Mouse (Mus musculus): ENCODE measurements at regions not wholly inside any gene's neighbourhood (a gene's known extent, or its start where the extent isn't known, plus 50 kb on each side); places are given as distances from the start of the nearest gene placed in this dataset.
A peak's percentile ranks its signal among the peaks of the same experiment; 100 is the strongest.

DNA sequence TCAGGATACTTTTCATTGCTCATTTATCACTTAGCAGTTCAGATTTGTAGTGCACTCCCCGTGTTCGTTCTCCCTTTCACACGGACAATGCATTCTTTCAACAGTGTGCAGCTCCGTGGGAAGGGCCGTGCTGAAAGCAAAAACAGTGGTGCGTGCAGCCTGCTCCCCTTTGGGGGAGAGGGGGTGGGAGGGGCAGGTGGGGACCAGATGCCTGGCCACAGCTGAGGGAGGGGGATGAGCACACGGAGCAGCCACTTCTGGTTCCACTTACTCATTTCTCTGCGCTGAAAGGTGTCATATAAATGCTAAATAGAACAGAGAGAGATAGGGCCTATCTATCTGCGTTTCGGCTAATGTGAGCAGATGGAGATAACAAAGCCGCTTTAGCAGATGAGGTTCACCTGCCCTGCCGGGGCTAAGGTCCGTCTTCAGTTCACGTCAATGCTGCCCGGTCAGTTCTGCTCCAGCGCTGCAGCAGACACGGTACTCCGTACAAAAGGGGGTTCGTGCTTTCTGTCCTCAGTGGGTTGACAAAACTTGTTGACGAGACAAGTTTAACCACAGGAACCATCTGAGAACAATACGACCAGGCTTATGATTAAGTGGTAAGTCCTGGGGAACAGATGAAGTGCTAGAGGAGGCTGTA lies 245.9 kb downstream of the Gm10260 start:
- 55% methylated on average over 21 of the region's 21 CpGs for WGBS
- DNase-seq (no peak), ATAC-seq (no peak)
- Histone ChIP-seq H3K9me3 (ENCODE audit: low read length) (no peaks in the 10 kb centered on the region), H3K9ac (no peak overlapping the region), H3K27ac (ENCODE audit: low read depth, low read length) (no peak overlapping the region), H3K36me3 (ENCODE audit: insufficient read depth) (no peaks in the 10 kb centered on the region), H3K4me1 (ENCODE audit: insufficient read depth) (no peaks in the 10 kb centered on the region), H3K27me3 (ENCODE audit: insufficient read depth, low read length) (no peaks in the 10 kb centered on the region), H3K4me2 (ENCODE audit: low read depth) (no peak overlapping the region), H3K4me3 (ENCODE audit: low read depth, low read length) (no peak overlapping the region)
- no peak for TF ChIP-seq CTCF (IDR thresholded peaks at IDR 0.05; ENCODE audit: low read depth)

DNA sequence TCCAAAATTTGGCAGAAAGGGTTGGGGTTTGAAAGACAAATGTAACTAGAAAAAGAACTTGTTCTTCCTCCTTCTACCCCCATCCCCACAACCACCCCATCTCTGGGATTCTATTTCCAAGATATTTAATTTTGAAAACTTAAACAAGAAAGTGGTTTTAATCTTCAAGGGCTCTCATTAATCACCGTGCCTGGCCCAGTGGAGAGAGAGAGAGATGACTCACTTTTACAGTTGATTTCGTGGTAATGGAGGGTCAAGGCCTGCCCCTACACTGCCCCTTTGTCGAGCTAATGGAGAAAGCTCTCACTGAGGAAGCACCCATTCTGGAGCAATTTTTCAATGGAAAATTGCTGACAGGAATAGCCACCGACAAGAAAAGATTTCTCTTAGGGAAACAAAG lies 247.9 kb downstream of the Gm10260 start:
- TF ChIP-seq CTCF (IDR thresholded peaks at IDR 0.05; ENCODE audit: low read depth), result no peak
- ATAC-seq (no peak), DNase-seq (no peak)
- H3K4me3 ChIP-seq (ENCODE audit: low read depth, low read length), result no peak overlapping the region
- H3K4me1 ChIP-seq (ENCODE audit: insufficient read depth), result no peaks in the 10 kb centered on the region
- H3K9me3 ChIP-seq (ENCODE audit: low read length), result no peaks in the 10 kb centered on the region
- H3K4me2 ChIP-seq (ENCODE audit: low read depth), result no peak overlapping the region
- H3K27me3 ChIP-seq (ENCODE audit: insufficient read depth, low read length), result no peaks in the 10 kb centered on the region
- no peak overlapping the region for H3K27ac ChIP-seq (ENCODE audit: low read depth, low read length)
- WGBS, result 76% methylated on average over 4 of the region's 4 CpGs
- H3K9ac ChIP-seq, result no peak overlapping the region
- H3K36me3 ChIP-seq (ENCODE audit: insufficient read depth), result no peaks in the 10 kb centered on the region

DNA sequence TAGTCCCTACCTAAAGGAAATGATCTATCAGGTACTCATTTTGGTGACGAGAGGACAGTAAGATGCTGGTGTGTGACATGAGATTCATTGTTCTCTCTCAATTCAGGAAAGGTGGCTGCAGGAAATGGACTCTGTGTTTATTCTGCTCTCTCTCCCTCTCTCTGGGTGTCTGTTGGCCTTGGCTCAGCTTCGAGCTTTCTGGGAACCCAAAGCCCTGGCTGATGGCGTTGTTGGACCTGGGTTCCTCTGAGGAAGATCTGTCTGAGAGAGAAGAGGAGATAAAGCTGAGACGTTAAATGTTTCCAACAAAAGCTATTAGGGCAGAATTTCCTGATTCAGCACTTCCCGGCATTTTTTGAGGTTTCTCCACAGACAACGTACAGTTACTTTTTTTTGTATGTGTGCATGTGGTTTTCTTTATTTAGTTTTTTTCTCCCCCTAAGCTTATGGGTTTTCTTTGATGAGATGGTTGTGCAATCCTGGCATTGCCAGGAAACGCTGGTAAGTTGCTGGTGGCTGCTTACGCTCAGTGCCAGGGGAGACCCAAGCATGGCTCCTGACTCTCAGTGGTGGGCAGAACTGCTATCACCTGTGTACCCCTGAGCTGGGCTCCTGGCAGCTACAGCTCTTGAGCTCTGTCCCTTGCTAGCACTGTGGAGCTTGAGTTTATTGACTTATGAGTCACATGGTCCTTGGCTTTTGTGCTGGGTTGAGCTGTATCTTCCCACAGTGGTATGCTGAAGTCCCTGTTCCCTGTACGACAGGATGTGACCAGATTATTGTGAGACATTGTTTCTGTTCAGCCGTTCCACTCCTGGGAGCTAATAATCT lies 249.8 kb downstream of the Gm10260 start:
- Histone ChIP-seq H3K27me3 (ENCODE audit: insufficient read depth, low read length) (no peaks in the 10 kb centered on the region), H3K36me3 (ENCODE audit: insufficient read depth) (no peaks in the 10 kb centered on the region), H3K27ac (ENCODE audit: low read depth, low read length) (no peak overlapping the region), H3K4me1 (ENCODE audit: insufficient read depth) (no peaks in the 10 kb centered on the region), H3K9ac (no peak overlapping the region), H3K4me2 (ENCODE audit: low read depth) (no peak overlapping the region), H3K9me3 (ENCODE audit: low read length) (no peaks in the 10 kb centered on the region), H3K4me3 (ENCODE audit: low read depth, low read length) (no peak overlapping the region)
- WGBS, result 67% methylated on average over 10 of the region's 10 CpGs
- no peak for TF ChIP-seq CTCF (IDR thresholded peaks at IDR 0.05; ENCODE audit: low read depth)
- no peak for ATAC-seq
- DNase-seq, result no peak

DNA sequence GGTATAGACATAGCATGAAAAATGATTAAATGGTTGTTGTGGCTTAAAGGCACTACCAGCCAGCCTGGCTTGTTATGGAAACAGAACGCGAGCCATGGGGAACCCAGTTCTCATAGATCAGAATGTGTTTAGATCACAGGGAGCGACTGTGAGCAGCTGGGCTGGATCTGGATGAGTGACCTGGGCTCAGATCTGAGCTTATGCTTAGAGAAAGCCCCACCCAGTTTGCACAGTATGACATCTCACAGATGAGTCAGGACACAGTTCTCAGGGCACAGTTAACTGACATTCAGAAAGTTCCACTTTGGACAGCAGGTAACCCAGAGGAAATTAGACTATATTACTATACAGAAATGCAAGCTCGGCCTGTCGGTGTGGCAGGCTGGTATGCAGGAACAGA lies 255.5 kb downstream of the Gm10260 start:
- no peak overlapping the region for H3K27ac ChIP-seq (ENCODE audit: low read depth, low read length)
- H3K4me3 ChIP-seq (ENCODE audit: low read depth, low read length), result no peak overlapping the region
- H3K9ac ChIP-seq, result no peak overlapping the region
- TF ChIP-seq CTCF (IDR thresholded peaks at IDR 0.05; ENCODE audit: low read depth), result no peak
- no peaks in the 10 kb centered on the region for H3K27me3 ChIP-seq (ENCODE audit: insufficient read depth, low read length)
- WGBS, result 90% methylated on average over 5 of the region's 5 CpGs
- DNase-seq (no peak), ATAC-seq (no peak)
- no peak overlapping the region for H3K4me2 ChIP-seq (ENCODE audit: low read depth)
- no peaks in the 10 kb centered on the region for H3K4me1 ChIP-seq (ENCODE audit: insufficient read depth)
- H3K36me3 ChIP-seq (ENCODE audit: insufficient read depth), result no peaks in the 10 kb centered on the region
- no peaks in the 10 kb centered on the region for H3K9me3 ChIP-seq (ENCODE audit: low read length)

DNA sequence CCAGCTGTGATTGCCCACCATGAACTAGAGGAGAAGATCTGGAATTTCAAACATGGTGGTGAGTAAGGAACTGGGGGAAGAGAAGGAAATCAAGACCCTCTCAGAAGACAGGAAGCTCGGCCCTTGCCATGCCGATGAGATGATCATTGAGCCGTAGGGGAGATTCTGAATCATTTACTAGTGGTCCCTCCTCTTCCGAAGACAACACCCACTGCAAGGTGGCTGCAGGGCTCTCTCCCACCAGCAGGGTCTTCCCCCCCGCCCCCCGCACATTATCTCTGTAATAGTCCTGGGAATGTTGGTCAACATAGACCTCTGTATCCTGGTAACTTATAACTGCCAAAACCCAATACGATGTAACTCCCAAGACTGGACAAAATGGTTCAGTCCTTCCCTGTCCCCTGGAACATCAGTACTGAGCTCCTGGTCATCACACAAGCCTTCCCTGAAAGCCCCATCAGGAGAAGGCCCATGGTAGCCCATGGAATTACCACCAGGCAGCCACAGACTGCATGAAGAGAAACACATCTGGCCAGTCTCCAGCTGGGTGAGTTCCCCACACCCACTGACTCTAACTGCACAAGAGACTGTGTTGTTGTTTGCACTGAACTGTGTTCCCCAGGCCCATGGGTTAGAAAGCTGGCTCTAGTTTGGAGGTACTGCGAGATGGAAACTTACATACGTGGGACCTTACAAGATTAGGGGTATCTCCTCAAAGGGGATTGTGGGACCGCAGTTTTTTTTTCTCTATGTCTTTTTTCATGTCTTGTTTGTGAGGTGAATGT lies 256.3 kb downstream of the Gm10260 start:
- Histone ChIP-seq H3K4me1 (ENCODE audit: insufficient read depth) (no peaks in the 10 kb centered on the region), H3K9me3 (ENCODE audit: low read length) (no peaks in the 10 kb centered on the region), H3K36me3 (ENCODE audit: insufficient read depth) (no peaks in the 10 kb centered on the region), H3K27ac (ENCODE audit: low read depth, low read length) (no peak overlapping the region), H3K27me3 (ENCODE audit: insufficient read depth, low read length) (no peaks in the 10 kb centered on the region), H3K4me2 (ENCODE audit: low read depth) (no peak overlapping the region), H3K4me3 (ENCODE audit: low read depth, low read length) (no peak overlapping the region), H3K9ac (no peak overlapping the region)
- WGBS, result 97% methylated on average over 10 of the region's 10 CpGs
- DNase-seq, result no peak
- TF ChIP-seq CTCF (IDR thresholded peaks at IDR 0.05; ENCODE audit: low read depth), result no peak
- ATAC-seq, result no peak

DNA sequence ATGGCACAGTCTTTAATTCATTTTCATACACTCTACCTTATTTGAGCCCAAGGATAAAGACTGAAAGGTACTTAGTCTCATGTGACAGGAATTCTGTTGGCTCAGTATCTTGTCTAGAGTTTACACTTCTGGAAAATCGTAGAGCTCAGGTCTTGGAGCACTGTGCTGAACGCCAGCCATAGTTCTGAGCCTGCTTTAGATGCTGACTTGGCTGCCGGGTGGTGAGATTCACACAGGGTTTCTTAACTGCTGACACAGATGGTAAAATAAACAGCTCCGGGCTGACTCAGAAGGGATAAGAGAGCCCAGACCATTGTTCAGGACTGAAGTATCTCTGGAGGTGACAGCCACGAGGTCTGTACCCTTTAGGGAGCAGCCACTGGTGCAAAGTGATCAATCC lies 257.0 kb downstream of the Gm10260 start:
- Histone ChIP-seq H3K36me3 (ENCODE audit: insufficient read depth) (no peaks in the 10 kb centered on the region), H3K27me3 (ENCODE audit: insufficient read depth, low read length) (no peaks in the 10 kb centered on the region), H3K27ac (ENCODE audit: low read depth, low read length) (no peak overlapping the region), H3K4me2 (ENCODE audit: low read depth) (no peak overlapping the region), H3K4me3 (ENCODE audit: low read depth, low read length) (no peak overlapping the region), H3K9ac (no peak overlapping the region), H3K9me3 (ENCODE audit: low read length) (no peaks in the 10 kb centered on the region), H3K4me1 (ENCODE audit: insufficient read depth) (no peaks in the 10 kb centered on the region)
- peak; percentile 38 for ATAC-seq
- DNase-seq, result no peak
- 69% methylated on average over 5 of the region's 5 CpGs for WGBS
- no peak for TF ChIP-seq CTCF (IDR thresholded peaks at IDR 0.05; ENCODE audit: low read depth)

DNA sequence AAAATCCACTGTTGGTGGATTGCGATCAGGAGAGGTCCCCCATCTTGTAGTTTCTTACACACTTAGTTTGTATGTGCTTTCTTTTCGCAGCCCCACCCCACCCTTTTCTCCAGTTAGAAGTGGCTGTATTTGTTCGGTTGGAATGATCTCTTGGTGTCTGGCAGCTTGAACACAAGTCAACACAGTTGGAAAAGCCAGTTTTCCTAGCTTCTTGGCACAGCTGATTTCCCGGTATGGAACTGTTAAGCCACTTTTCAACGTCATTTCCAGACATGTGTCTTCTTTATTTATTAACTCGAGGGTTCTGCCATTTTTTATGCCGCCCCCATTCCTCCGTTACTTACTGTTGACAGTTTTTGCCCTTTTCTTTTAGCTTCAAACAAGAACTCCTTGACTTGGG lies 259.2 kb downstream of the Enc1 start:
- no peak overlapping the region for H3K27ac ChIP-seq (ENCODE audit: low read depth, low read length)
- 0 out of 2 replicates have a peak, but pooled peaks have one; percentile 10 for ATAC-seq
- H3K4me3 ChIP-seq (ENCODE audit: low read depth, low read length), result no peak overlapping the region
- H3K4me2 ChIP-seq (ENCODE audit: low read depth), result no peak overlapping the region
- 70% methylated on average over 8 of the region's 8 CpGs for WGBS
- TF ChIP-seq CTCF (IDR thresholded peaks at IDR 0.05; ENCODE audit: low read depth), result no peak
- no peak overlapping the region for H3K9ac ChIP-seq
- no peaks in the 10 kb centered on the region for H3K36me3 ChIP-seq (ENCODE audit: insufficient read depth)
- H3K9me3 ChIP-seq (ENCODE audit: low read length), result no peaks in the 10 kb centered on the region
- no peaks in the 10 kb centered on the region for H3K27me3 ChIP-seq (ENCODE audit: insufficient read depth, low read length)
- H3K4me1 ChIP-seq (ENCODE audit: insufficient read depth), result no peaks in the 10 kb centered on the region
- DNase-seq, result peak; percentile 50
